8 mouse cellular contexts compared by ENCODE assay signal in genomic region chr13:23500424-23501200, GRCm38 (mm10). TPM values are rescaled to one million over a fixed set of nuclear protein-coding genes. Genes with fewer than 3 reads are reported as not detected.
A peak's percentile ranks its signal among the peaks of the same experiment; 100 is the strongest.
DNase-seq lines count a peak whose midpoint lies in the region; ATAC-seq lines count a peak whose summit lies in the region.

No protein-coding gene starts in this region.

- H3K9me3 ChIP-seq in forebrain, embryonic 15.5 days: no peaks in the 10 kb centered on the region
- H3K9me3 ChIP-seq in intestine, embryonic 14.5 days (ENCODE audit: control insufficient read depth, low read length): no peaks in the 10 kb centered on the region
- H3K9me3 ChIP-seq in limb, embryonic 13.5 days: no peaks in the 10 kb centered on the region

- ATAC-seq in forebrain, embryonic 15.5 days (replicated peaks): 0 out of 2 replicates have a peak, but pooled peaks have one; percentile 6
- peak; percentile 84 for ATAC-seq in intestine, embryonic 14.5 days (replicated peaks; ENCODE audit: low FRiP score, low TSS enrichment, low read depth)
- ATAC-seq in limb, embryonic 13.5 days (ENCODE audit: low FRiP score, low read depth): 0 out of 2 replicates have a peak, but pooled peaks have one; percentile 38

- H3K27me3 ChIP-seq in forebrain, embryonic 15.5 days: no peaks in the 10 kb centered on the region
- no peaks in the 10 kb centered on the region for H3K27me3 ChIP-seq in intestine, embryonic 14.5 days (replicated peaks; ENCODE audit: control insufficient read depth, insufficient read depth, low read length)
- peaks cover 3% of the 10 kb centered on the region; the same call in 1 of the 2 replicates for H3K27me3 ChIP-seq in limb, embryonic 13.5 days

- no peak overlapping the region for H3K4me3 ChIP-seq in forebrain, embryonic 15.5 days
- no peak overlapping the region for H3K4me3 ChIP-seq in intestine, embryonic 14.5 days (ENCODE audit: low read depth, low read length)
- H3K4me3 ChIP-seq in limb, embryonic 13.5 days: peak overlapping the region; percentile 15; the same call in 1 of the 2 replicates

- no peaks in the 10 kb centered on the region for H3K36me3 ChIP-seq in forebrain, embryonic 15.5 days
- no peaks in the 10 kb centered on the region for H3K36me3 ChIP-seq in intestine, embryonic 14.5 days (ENCODE audit: control insufficient read depth, insufficient read depth, low read length)
- no peaks in the 10 kb centered on the region for H3K36me3 ChIP-seq in limb, embryonic 13.5 days

- DNase-seq in kidney, adult 18-20 months: peak; percentile 25
- no peak for DNase-seq in kidney, adult 9 months
- peak; percentile 54 for DNase-seq in brain, adult 2 months (ENCODE audit: low read depth, low spot score)
- peak; percentile 87 for DNase-seq in intestine, embryonic 14.5 days (ENCODE audit: low spot score)
- DNase-seq in neural tube, embryonic 10.5 days (ENCODE audit: extremely low spot score, low spot score): peak; percentile 84
- peak; percentile 84 for DNase-seq in thymus, postnatal 14 days

- WGBS in forebrain, embryonic 15.5 days: 2% methylated on average over 17 of the region's 17 CpGs
- WGBS in intestine, embryonic 14.5 days: 10% methylated on average over 17 of the region's 17 CpGs
- WGBS in limb, embryonic 13.5 days: 3% methylated on average over 17 of the region's 17 CpGs

- no peak overlapping the region for H3K9ac ChIP-seq in forebrain, embryonic 15.5 days (replicated peaks)
- H3K9ac ChIP-seq in intestine, embryonic 14.5 days (ENCODE audit: low read length): no peak overlapping the region
- no peak overlapping the region for H3K9ac ChIP-seq in limb, embryonic 13.5 days

- no peak overlapping the region for H3K27ac ChIP-seq in forebrain, embryonic 15.5 days (replicated peaks)
- no peak overlapping the region for H3K27ac ChIP-seq in intestine, embryonic 14.5 days (ENCODE audit: low read depth)
- H3K27ac ChIP-seq in limb, embryonic 13.5 days: no peak overlapping the region

- H3K4me1 ChIP-seq in forebrain, embryonic 15.5 days: peaks cover 4% of the 10 kb centered on the region; the same call in 1 of the 2 replicates
- peaks cover 21% of the 10 kb centered on the region for H3K4me1 ChIP-seq in intestine, embryonic 14.5 days (replicated peaks; ENCODE audit: control insufficient read depth, insufficient read depth, low read length)
- peaks cover 34% of the 10 kb centered on the region for H3K4me1 ChIP-seq in limb, embryonic 13.5 days

- H3K4me2 ChIP-seq in forebrain, embryonic 15.5 days (replicated peaks): no peak overlapping the region
- H3K4me2 ChIP-seq in intestine, embryonic 14.5 days (ENCODE audit: low read length): peak overlapping the region; percentile 42
- peak overlapping the region; percentile 43 for H3K4me2 ChIP-seq in limb, embryonic 13.5 days (replicated peaks)

RNA-seq across cellular contexts. Expression of gene Btn2a2, which starts 12.0 kb away (rescaled TPM):
- polyA plus RNA-seq in forebrain, embryonic 15.5 days (2015; fragmentation: Nextera tagmentation; extraction: Ambion mirVana): 0.11 TPM in 1 of 2 replicates, not detected in the other
- 0.14 and 0.52 TPM in 2 replicates for polyA plus RNA-seq in intestine, embryonic 14.5 days (2014; fragmentation: Nextera tagmentation; extraction: Ambion mirVana)
- polyA plus RNA-seq in limb, embryonic 13.5 days (2015; fragmentation: Nextera tagmentation; extraction: Ambion mirVana): 1.4 and 1.5 TPM in 2 replicates

RNA-seq across cellular contexts. Expression of gene Hist1h4h, which starts 30.2 kb away (rescaled TPM):
- polyA plus RNA-seq in forebrain, embryonic 15.5 days (2015; fragmentation: Nextera tagmentation; extraction: Ambion mirVana): 4.9 and 6.0 TPM in 2 replicates
- 6.5 and 6.9 TPM in 2 replicates for polyA plus RNA-seq in intestine, embryonic 14.5 days (2014; fragmentation: Nextera tagmentation; extraction: Ambion mirVana)
- polyA plus RNA-seq in limb, embryonic 13.5 days (2015; fragmentation: Nextera tagmentation; extraction: Ambion mirVana): 4.1 and 8.4 TPM in 2 replicates

RNA-seq across cellular contexts. Expression of gene Hist1h2af, which starts 33.1 kb away (rescaled TPM):
- polyA plus RNA-seq in forebrain, embryonic 15.5 days (2015; fragmentation: Nextera tagmentation; extraction: Ambion mirVana): 2.8 and 6.7 TPM in 2 replicates
- 12.1 and 15.7 TPM in 2 replicates for polyA plus RNA-seq in intestine, embryonic 14.5 days (2014; fragmentation: Nextera tagmentation; extraction: Ambion mirVana)
- 9.3 and 10.0 TPM in 2 replicates for polyA plus RNA-seq in limb, embryonic 13.5 days (2015; fragmentation: Nextera tagmentation; extraction: Ambion mirVana)

RNA-seq across cellular contexts. Expression of gene Hist1h3g, which starts 34.6 kb away (rescaled TPM):
- polyA plus RNA-seq in forebrain, embryonic 15.5 days (2015; fragmentation: Nextera tagmentation; extraction: Ambion mirVana): 2.7 and 3.4 TPM in 2 replicates
- polyA plus RNA-seq in intestine, embryonic 14.5 days (2014; fragmentation: Nextera tagmentation; extraction: Ambion mirVana): 6.1 and 8.1 TPM in 2 replicates
- polyA plus RNA-seq in limb, embryonic 13.5 days (2015; fragmentation: Nextera tagmentation; extraction: Ambion mirVana): 9.8 and 10.9 TPM in 2 replicates

RNA-seq across cellular contexts. Expression of gene Btn1a1, which starts 34.9 kb away (rescaled TPM):
- polyA plus RNA-seq in forebrain, embryonic 15.5 days (2015; fragmentation: Nextera tagmentation; extraction: Ambion mirVana): 0.05 and 0.08 TPM in 2 replicates
- 0.05 and 0.11 TPM in 2 replicates for polyA plus RNA-seq in intestine, embryonic 14.5 days (2014; fragmentation: Nextera tagmentation; extraction: Ambion mirVana)
- 0.19 and 0.45 TPM in 2 replicates for polyA plus RNA-seq in limb, embryonic 13.5 days (2015; fragmentation: Nextera tagmentation; extraction: Ambion mirVana)

Comparison
In these comparisons a context has a peak if more than half of its experiments do, and no peak if none do; other contexts are left out.
1. ATAC-seq: peak in every context shown above with its lines; median percentile 84 in intestine, embryonic 14.5 days; 38 in limb, embryonic 13.5 days; 6 in forebrain, embryonic 15.5 days.